Mouse (Mus musculus): ENCODE measurements at regions not wholly inside any gene's neighbourhood (a gene's known extent, or its start where the extent isn't known, plus 50 kb on each side); places are given as distances from the start of the nearest gene placed in this dataset.
"Not testable (repeated sequence)": the region's sequence is repeated elsewhere in the genome, so short reads cannot be mapped to it uniquely, and the experiment has no call there.

DNA sequence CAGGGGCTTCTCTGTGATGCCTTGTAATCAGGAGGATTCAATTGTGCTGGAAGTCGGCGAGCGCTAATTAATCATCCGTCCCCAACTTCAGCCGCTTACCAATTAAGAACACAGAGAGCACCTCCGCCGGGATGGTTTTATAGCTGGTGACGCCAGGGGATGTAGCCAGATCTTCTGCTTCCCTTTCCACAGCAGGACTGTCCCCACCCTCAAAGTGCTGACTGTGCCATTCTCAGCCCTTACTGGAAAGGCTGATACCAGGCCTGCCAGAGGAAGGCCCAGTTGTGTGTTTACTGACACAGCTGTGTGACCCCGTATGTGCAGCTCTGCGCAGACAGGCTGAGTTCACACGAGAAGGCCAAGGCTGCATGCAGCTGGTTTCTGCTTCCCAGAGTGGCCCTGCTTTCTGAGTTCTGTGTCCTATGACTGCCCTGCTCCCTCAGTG, 59.9 kb upstream of the Bend4 start:
- Histone ChIP-seq H3K4me2 (replicated peaks) (no peak overlapping the region), H3K36me3 (no peaks in the 10 kb centered on the region), H3K27ac (no peak overlapping the region), H3K4me3 (no peak overlapping the region), H3K9me3 (no peaks in the 10 kb centered on the region), H3K27me3 (no peaks in the 10 kb centered on the region), H3K9ac (no peak overlapping the region), H3K4me1 (peaks cover 3% of the 10 kb centered on the region; the same call in 1 of the 2 replicates)
- 64% methylated on average over 11 of the region's 11 CpGs for WGBS
- no peak for ATAC-seq (ENCODE audit: insufficient number of reproducible peaks, insufficient read depth, low FRiP score, low TSS enrichment)

DNA sequence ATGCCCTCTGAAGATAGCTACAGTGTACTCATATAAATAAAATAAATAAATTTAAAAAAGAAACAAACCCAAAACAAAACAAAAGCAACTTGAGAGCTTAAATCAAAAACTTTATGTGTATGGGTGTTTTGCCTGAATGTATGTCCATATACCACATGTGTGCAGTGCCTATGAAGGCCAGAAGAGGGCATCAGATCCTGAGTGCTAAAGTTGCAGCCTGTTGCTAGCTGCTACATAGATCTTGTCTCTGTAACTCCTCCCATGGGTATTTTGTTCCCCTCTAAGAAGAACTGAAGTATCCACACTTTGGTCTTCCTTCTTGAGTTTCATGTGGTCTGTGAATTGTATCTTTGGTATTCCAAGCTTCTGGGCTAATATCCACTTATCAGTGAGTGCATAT, 62.6 kb upstream of the Bend4 start:
- ATAC-seq (ENCODE audit: insufficient number of reproducible peaks, insufficient read depth, low FRiP score, low TSS enrichment) = not testable (repeated sequence)

DNA sequence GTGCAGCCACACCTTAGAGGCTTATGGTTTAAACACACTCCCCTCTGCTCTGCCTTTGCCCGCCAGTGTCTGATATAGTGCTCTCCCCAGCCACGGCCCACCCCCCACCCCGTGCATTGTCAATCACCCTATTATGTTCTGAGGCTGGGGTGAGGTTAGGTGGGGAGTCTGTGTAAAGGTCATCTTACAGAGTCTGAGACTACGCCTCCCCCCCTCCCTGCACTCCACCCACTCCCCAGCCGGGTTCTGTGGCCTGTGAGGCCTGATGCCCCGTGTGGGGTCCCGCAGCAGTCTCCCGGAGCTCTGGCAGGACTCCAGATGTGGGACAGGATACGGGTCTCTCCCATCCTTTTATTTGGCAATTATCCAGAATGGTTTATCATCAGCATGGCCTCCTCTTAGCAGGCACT, 64.8 kb upstream of the Bend4 start:
- no peak overlapping the region for H3K27ac ChIP-seq
- H3K36me3 ChIP-seq = no peaks in the 10 kb centered on the region
- no peaks in the 10 kb centered on the region for H3K27me3 ChIP-seq
- H3K4me1 ChIP-seq = peaks cover 4% of the 10 kb centered on the region; the same call in 1 of the 2 replicates
- H3K9ac ChIP-seq = no peak overlapping the region
- ATAC-seq (ENCODE audit: insufficient number of reproducible peaks, insufficient read depth, low FRiP score, low TSS enrichment) = peak; percentile 41; the same call in 1 of the 2 replicates
- H3K4me3 ChIP-seq = no peak overlapping the region
- no peaks in the 10 kb centered on the region for H3K9me3 ChIP-seq
- H3K4me2 ChIP-seq (replicated peaks) = no peak overlapping the region
- 20% methylated on average over 9 of the region's 9 CpGs for WGBS

More for the DNA sequence above, 62.6 kb upstream of the Bend4 start:
- H3K9ac ChIP-seq; H3K4me2 ChIP-seq (replicated peaks); H3K36me3 ChIP-seq; H3K27me3 ChIP-seq; H3K9me3 ChIP-seq; H3K4me3 ChIP-seq; H3K27ac ChIP-seq; H3K4me1 ChIP-seq: not testable (repeated sequence)

DNA sequence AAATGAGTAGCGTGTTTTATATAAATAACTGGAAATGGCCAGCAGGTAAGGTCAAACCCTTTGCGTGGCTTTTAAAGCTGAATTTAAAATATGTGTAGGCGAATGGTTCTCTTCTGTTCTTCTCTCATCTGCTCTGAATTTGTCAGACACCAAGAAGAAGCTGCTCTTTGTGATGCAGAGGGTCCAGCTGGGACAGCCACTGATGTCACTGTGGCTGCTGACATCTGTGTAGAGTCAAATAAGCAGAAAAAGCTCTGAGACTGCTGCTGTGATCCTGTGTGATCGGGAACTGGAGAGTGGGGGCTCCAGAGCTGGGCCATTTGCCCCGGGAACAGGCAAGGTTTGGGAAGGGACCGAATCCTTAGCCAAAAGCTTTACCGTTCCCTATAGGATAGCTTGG, 68.6 kb upstream of the Bend4 start:
- peaks cover 4% of the 10 kb centered on the region; the same call in 1 of the 2 replicates for H3K4me1 ChIP-seq
- no peak for ATAC-seq (ENCODE audit: insufficient number of reproducible peaks, insufficient read depth, low FRiP score, low TSS enrichment)
- no peaks in the 10 kb centered on the region for H3K9me3 ChIP-seq
- no peaks in the 10 kb centered on the region for H3K27me3 ChIP-seq
- no peak overlapping the region for H3K4me2 ChIP-seq (replicated peaks)
- H3K36me3 ChIP-seq = no peaks in the 10 kb centered on the region
- no peak overlapping the region for H3K9ac ChIP-seq
- H3K4me3 ChIP-seq = no peak overlapping the region
- H3K27ac ChIP-seq = no peak overlapping the region
- WGBS = 76% methylated on average over 7 of the region's 7 CpGs

DNA sequence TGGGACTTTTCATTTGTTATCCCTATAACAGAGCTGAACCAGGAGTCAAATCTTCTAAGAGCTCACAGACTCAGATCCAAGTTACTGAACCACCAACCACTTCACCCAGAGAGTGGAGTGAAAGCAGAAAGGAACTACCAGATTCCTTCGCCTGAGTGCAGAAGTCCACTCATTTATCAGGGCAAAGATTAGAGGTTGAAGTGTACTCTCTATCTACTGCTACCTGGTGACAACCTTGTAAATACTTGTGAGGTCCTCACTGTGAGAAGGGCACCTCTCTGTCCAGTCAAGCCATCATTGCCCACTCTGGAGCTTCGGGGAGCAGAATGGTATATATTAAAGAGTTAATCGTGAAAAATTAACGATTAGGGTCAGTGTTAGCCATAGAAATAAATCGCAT, 87.4 kb upstream of the Shisa3 start:
- Histone ChIP-seq H3K9ac (no peak overlapping the region), H3K27ac (no peak overlapping the region), H3K36me3 (no peaks in the 10 kb centered on the region), H3K4me1 (no peaks in the 10 kb centered on the region), H3K9me3 (no peaks in the 10 kb centered on the region), H3K4me3 (no peak overlapping the region), H3K4me2 (replicated peaks) (no peak overlapping the region), H3K27me3 (no peaks in the 10 kb centered on the region)
- ATAC-seq (ENCODE audit: insufficient number of reproducible peaks, insufficient read depth, low FRiP score, low TSS enrichment) = no peak
- 91% methylated on average over 5 of the region's 5 CpGs for WGBS

DNA sequence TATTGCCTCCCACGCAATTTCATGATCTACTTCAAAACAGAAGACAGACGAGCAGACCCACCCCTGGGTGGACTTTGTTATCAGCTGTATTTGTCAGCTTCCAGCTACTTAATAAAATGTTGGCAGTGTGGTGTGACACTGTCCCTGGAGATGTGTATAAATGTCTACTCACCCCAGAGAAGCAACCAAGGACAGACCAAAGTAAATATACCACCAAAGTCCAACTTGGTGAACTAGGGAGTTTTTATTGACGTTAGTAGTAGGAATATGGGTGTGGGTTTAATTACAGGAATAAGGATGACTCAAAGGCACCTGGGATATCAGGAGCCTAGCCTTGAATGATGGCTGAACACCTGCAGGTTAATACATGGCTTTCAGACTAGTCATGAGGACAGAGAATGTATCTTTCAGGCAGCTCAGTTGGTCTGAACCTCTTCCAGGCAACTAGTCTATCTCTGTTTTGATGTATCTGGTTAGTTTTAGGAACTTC, 86.2 kb upstream of the Shisa3 start:
- no peaks in the 10 kb centered on the region for H3K27me3 ChIP-seq
- no peaks in the 10 kb centered on the region for H3K36me3 ChIP-seq
- H3K9me3 ChIP-seq = no peaks in the 10 kb centered on the region
- no peaks in the 10 kb centered on the region for H3K4me1 ChIP-seq
- H3K9ac ChIP-seq = no peak overlapping the region
- H3K4me2 ChIP-seq (replicated peaks) = no peak overlapping the region
- 71% methylated on average over 3 of the region's 3 CpGs for WGBS
- no peak overlapping the region for H3K4me3 ChIP-seq
- no peak overlapping the region for H3K27ac ChIP-seq
- no peak for ATAC-seq (ENCODE audit: insufficient number of reproducible peaks, insufficient read depth, low FRiP score, low TSS enrichment)

DNA sequence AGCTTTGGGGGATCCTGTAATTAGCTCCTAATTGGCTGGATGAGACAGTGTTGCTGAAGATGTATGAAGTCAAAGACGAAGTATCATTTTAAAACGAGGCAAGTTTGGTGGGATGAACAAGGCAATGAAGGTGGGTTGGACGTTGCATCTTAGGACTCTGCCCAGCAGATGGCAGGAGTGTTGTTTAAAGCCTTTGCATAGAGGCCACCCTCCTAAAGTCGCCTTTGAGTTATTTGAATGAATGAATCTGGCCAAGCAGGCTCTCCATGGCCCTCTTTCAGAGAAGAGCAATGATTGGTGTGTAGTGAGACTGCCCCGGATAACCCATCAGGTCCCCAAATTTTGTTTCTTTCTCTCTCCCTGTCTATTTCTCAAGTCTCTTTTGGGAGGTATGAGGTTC, 77.5 kb upstream of the Shisa3 start:
- Histone ChIP-seq H3K27ac (no peak overlapping the region), H3K4me1 (0 out of 2 replicates have a peak, but pooled peaks cover 3% of the 10 kb centered on the region), H3K4me2 (replicated peaks) (no peak overlapping the region), H3K9me3 (no peaks in the 10 kb centered on the region), H3K9ac (no peak overlapping the region), H3K36me3 (no peaks in the 10 kb centered on the region), H3K27me3 (0 out of 2 replicates have a peak, but pooled peaks cover 7% of the 10 kb centered on the region), H3K4me3 (no peak overlapping the region)
- ATAC-seq (ENCODE audit: insufficient number of reproducible peaks, insufficient read depth, low FRiP score, low TSS enrichment) = no peak
- WGBS = 56% methylated on average over 5 of the region's 5 CpGs

DNA sequence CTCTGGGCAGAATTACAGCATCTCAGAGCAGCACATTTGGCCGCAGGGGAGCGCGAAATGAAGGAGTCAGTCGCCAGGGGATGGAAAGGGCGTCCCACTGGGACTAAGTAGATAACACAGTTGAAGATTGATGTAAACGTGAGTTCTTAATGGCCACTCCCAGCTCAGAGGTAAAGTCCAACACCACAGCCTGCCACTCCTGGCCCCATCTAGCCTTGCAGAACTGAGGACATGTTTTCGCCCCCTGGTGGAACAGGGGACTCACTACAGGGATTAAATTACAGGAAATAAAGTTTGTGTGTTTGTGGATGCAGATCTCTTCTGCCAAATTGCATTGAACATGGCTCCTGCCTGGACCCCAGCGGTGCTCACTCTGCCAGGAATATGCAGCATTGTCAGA, 76.7 kb upstream of the Shisa3 start:
- no peak for ATAC-seq (ENCODE audit: insufficient number of reproducible peaks, insufficient read depth, low FRiP score, low TSS enrichment)
- Histone ChIP-seq H3K27ac (no peak overlapping the region), H3K9me3 (no peaks in the 10 kb centered on the region), H3K4me3 (no peak overlapping the region), H3K9ac (no peak overlapping the region), H3K36me3 (no peaks in the 10 kb centered on the region), H3K4me1 (0 out of 2 replicates have a peak, but pooled peaks cover 3% of the 10 kb centered on the region), H3K27me3 (0 out of 2 replicates have a peak, but pooled peaks cover 7% of the 10 kb centered on the region), H3K4me2 (replicated peaks) (no peak overlapping the region)
- WGBS = 40% methylated on average over 8 of the region's 8 CpGs

DNA sequence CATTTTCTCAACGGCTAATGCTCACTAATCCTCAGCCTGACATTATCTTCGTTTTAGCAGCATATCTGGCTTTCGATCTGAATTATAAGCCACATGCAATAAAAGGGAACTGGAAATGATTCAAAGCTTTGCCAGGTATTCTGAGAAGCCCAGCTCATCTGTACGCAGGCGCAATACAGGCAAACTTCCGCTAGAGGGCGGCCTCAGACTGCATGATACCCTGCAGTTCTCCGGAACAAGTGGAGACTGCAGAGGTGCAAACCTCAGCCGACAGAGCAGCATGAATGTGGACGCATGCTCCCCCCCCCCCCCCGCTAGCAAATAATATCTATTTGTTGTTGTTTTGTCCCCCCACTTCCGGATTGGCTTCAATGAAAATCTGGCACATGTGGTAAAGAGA, 75.3 kb upstream of the Shisa3 start:
- Histone ChIP-seq H3K4me1 (0 out of 2 replicates have a peak, but pooled peaks cover 3% of the 10 kb centered on the region), H3K9ac (no peak overlapping the region), H3K9me3 (no peaks in the 10 kb centered on the region), H3K27ac (no peak overlapping the region), H3K27me3 (0 out of 2 replicates have a peak, but pooled peaks cover 7% of the 10 kb centered on the region), H3K4me2 (replicated peaks) (peak overlapping the region; percentile 42), H3K36me3 (no peaks in the 10 kb centered on the region), H3K4me3 (no peak overlapping the region)
- peak; percentile 58; the same call in 1 of the 2 replicates for ATAC-seq (ENCODE audit: insufficient number of reproducible peaks, insufficient read depth, low FRiP score, low TSS enrichment)
- WGBS = 2% methylated on average over 12 of the region's 12 CpGs

DNA sequence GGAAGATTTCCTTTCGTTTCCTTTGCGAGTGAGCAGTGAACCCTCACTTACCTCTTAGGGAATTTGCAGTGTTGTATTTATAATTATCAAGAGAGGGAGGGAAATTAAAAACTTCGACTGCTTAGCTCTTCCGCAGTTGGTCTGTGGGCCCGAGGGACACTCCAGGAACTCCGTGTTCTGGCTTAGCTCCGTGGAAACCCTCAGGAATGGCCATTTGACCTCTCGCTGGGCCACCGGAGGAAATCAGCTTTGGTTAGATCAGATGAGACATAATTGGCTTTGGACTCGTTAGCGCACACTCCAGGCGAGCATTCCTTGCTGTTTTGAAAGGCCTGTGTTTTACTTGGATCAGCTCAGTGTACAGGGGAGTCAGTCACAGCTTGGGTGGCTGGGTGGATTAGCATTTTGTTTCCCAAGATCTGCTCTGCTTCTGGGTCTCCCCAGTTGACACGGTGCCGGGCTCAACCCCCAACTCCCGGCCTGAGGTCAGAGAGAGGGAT, 74.9 kb upstream of the Shisa3 start:
- H3K9me3 ChIP-seq = no peaks in the 10 kb centered on the region
- 17% methylated on average over 15 of the region's 15 CpGs for WGBS
- no peak overlapping the region for H3K4me3 ChIP-seq
- H3K4me1 ChIP-seq = 0 out of 2 replicates have a peak, but pooled peaks cover 3% of the 10 kb centered on the region
- 0 out of 2 replicates have a peak, but pooled peaks cover 7% of the 10 kb centered on the region for H3K27me3 ChIP-seq
- H3K9ac ChIP-seq = no peak overlapping the region
- no peak overlapping the region for H3K27ac ChIP-seq
- H3K4me2 ChIP-seq (replicated peaks) = peak overlapping the region; percentile 42
- ATAC-seq (ENCODE audit: insufficient number of reproducible peaks, insufficient read depth, low FRiP score, low TSS enrichment) = peak; percentile 59
- H3K36me3 ChIP-seq = no peaks in the 10 kb centered on the region

DNA sequence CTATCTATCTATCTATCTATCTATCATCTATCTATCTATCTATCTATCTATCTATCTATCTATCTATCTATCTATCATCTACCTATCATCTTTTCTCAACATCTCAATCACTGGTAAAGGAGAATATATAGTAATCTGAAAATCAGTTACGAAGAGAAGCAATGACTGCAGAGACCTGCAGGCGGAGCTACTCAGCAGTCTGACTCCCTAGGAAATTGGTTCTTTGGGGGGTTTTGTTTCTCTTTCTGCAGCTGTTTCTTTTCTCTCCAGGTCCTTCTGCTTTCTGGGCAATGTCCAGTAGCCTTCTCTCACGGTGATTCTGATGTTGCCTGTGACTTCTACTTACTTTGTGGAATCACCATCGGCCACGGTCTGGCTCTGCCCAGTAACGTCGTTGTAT, 73.6 kb upstream of the Shisa3 start:
- H3K36me3 ChIP-seq = no peaks in the 10 kb centered on the region
- 0 out of 2 replicates have a peak, but pooled peaks cover 7% of the 10 kb centered on the region for H3K27me3 ChIP-seq
- no peak overlapping the region for H3K27ac ChIP-seq
- 77% methylated on average over 7 of the region's 7 CpGs for WGBS
- no peak overlapping the region for H3K4me2 ChIP-seq (replicated peaks)
- 0 out of 2 replicates have a peak, but pooled peaks cover 3% of the 10 kb centered on the region for H3K4me1 ChIP-seq
- ATAC-seq (ENCODE audit: insufficient number of reproducible peaks, insufficient read depth, low FRiP score, low TSS enrichment) = no peak
- H3K9me3 ChIP-seq = no peaks in the 10 kb centered on the region
- H3K4me3 ChIP-seq = no peak overlapping the region
- H3K9ac ChIP-seq = no peak overlapping the region

DNA sequence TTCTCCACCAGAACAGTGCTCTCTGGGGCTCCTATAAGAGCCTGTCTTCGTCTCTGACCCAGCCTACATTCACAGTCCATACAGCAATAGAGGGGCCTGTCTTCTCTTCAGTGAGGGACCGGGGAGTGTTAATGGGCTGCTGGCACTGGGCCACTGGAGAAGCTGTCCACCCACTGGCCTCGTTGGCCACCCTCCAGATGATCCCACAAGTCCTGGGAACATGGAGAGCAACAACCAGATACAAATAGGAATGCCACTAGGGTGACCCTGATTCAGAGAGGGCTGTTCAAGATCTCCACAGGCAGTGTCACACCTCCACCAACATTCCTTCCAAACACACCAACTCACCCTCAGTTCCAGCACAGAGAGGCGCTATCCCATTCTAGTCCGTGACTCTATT, 69.7 kb upstream of the Shisa3 start:
- WGBS = 90% methylated on average over 5 of the region's 5 CpGs
- no peak overlapping the region for H3K4me3 ChIP-seq
- H3K27me3 ChIP-seq = 0 out of 2 replicates have a peak, but pooled peaks cover 4% of the 10 kb centered on the region
- no peaks in the 10 kb centered on the region for H3K9me3 ChIP-seq
- no peak overlapping the region for H3K27ac ChIP-seq
- no peaks in the 10 kb centered on the region for H3K4me1 ChIP-seq
- H3K4me2 ChIP-seq (replicated peaks) = no peak overlapping the region
- ATAC-seq (ENCODE audit: insufficient number of reproducible peaks, insufficient read depth, low FRiP score, low TSS enrichment) = no peak
- H3K9ac ChIP-seq = no peak overlapping the region
- no peaks in the 10 kb centered on the region for H3K36me3 ChIP-seq
